Mouse (Mus musculus) brown adipose tissue, adult 24 weeks (tissue): Measurements from ENCODE around the gene Ablim1. TPM values are rescaled to one million over a fixed set of nuclear protein-coding genes. Genes with fewer than 3 reads are reported as not detected.

ENCODE experiments used
- H3K27ac ChIP-seq: fragments of 200-500 bp; replicated peaks from 2 replicates; pipeline ENCODE4 v1.5.1; 2012; ENCODE audit warnings: low read depth, mild to moderate bottlenecking, low read length
- H3K4me1 ChIP-seq: fragments of 200-500 bp; 2 replicates; pipeline ENCODE4 v1.6.1; 2012; ENCODE audit warnings: low read length, mixed read lengths; ENCODE audit not compliant: control insufficient read depth, insufficient read depth, insufficient read length
- H3K4me3 ChIP-seq: fragments of 200-500 bp; 2 replicates; pipeline ENCODE4 v1.5.1; 2012; ENCODE audit warnings: low read depth, mild to moderate bottlenecking, low read length, moderate library complexity; ENCODE audit not compliant: insufficient read depth
- polyA plus RNA-seq: library from polyadenylated mRNA; stranded (reverse); fragments of >200 nt; gene quantifications from 2 replicates; pipeline ENCODE4 v1.2.4, GENCODE M21; 2012; ENCODE audit not compliant: missing spikeins, insufficient read depth, insufficient read length

Ablim1 gene
- polyA plus RNA-seq, 1 experiment: 52.5 TPM

- Histone ChIP-seq H3K4me3 (no peak overlapping the region), H3K27ac (no peak overlapping the region), H3K4me1 (peaks cover 6% of the 10 kb centered on the region; the same call in 1 of the 2 replicates)
Observed at GRCm38 (mm10) chr19:56990367-56991111, 324.2 kb downstream of the Ablim1 start.

- H3K4me3 ChIP-seq: no peak overlapping the region
- H3K4me1 ChIP-seq: peaks cover 6% of the 10 kb centered on the region; the same call in 1 of the 2 replicates
- H3K27ac ChIP-seq: no peak overlapping the region
Observed at GRCm38 (mm10) chr19:56989171-56989570, 325.5 kb downstream of the Ablim1 start.

- H3K4me3 ChIP-seq: no peak overlapping the region
- H3K4me1 ChIP-seq: peaks cover 5% of the 10 kb centered on the region; the same call in 1 of the 2 replicates
- no peak overlapping the region for H3K27ac ChIP-seq
Observed at GRCm38 (mm10) chr19:56984229-56984628, 330.5 kb downstream of the Ablim1 start.

- no peak overlapping the region for H3K4me3 ChIP-seq
- H3K4me1 ChIP-seq: 0 out of 2 replicates have a peak, but pooled peaks cover under 1% of the 10 kb centered on the region
- H3K27ac ChIP-seq: no peak overlapping the region
Observed at GRCm38 (mm10) chr19:56983757-56984156, 331.0 kb downstream of the Ablim1 start.

Other genes starting within 250 kb of the Ablim1 start
- 9.0 and 9.3 TPM in 2 replicates for gene Fam160b1, start 45.8 kb upstream of the Ablim1 start, polyA plus RNA-seq
- gene Trub1, start 138.0 kb upstream of the Ablim1 start, polyA plus RNA-seq: 10.3 and 13.0 TPM in 2 replicates